8 mouse cellular contexts compared by ENCODE assay signal in the genomic region with DNA sequence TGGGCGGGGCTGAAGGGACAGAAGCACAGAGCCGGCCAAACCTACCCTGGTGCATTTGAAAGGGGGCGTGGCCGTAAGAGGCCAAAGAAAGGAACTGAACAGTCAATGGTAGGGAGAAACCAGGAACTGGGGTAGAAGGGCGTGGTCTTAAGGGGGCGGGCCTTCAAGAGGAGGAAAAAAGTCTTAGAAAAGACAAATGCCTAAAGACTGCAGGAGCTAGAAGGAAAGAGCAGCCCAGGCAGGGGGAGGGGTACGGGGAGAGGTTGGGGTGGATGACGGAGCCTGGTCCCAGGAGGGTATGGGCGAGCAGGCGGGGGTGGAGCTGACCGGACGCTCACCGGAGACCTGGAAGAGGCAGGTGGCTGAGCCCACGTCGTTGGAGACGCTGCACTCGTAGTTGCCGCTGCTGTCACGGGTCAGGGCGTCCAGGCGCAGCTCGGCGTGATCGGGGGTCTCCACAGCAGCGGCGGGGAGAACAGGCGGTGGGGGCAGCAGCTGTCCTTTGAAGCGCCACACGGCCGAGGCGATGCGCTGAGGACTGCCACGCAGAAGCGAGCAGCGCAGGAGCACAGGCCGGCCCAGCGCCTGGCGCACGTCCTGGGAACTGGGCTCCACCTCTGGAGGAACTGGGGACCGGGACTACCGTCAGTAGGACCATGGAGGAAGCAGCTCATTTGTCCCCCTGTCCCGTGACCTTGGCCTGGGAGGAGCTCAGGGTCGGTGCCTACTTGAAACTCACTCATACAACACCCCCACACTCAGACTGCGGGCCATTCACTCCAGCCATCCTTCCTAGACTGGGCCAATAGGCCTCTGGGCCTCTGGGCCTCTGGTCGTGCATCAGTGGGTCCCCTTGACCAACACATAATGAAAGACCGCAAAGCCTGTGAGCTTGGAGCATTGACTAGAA.
A peak's percentile ranks its signal among the peaks of the same experiment; 100 is the strongest.
DNase-seq lines count a peak whose midpoint lies in the region; ATAC-seq and TF ChIP-seq lines count a peak whose summit lies in the region.

No protein-coding gene starts in this region.

- no peaks in the 10 kb centered on the region for H3K36me3 ChIP-seq in lung, embryonic 14.5 days (ENCODE audit: insufficient read depth)
- no peaks in the 10 kb centered on the region for H3K36me3 ChIP-seq in neural tube, embryonic 15.5 days

- TF ChIP-seq CTCF in lung, embryonic 14.5 days (IDR thresholded peaks at IDR 0.05; ENCODE audit: low read depth), result no peak

- DNase-seq in ES-CJ7 (ENCODE audit: low read depth, low spot score) (peak; percentile 95), MN1 (ENCODE audit: low spot score) (no peak)
- peak; percentile 78 for DNase-seq in c-Kit-positive CD71-negative TER-119-negative erythroid progenitor cells, embryonic 14.5 days (ENCODE audit: low read depth)
- DNase-seq in gonadal fat pad, adult 2 months (ENCODE audit: low read depth), result peak; percentile 37
- DNase-seq in kidney, adult 11 months, result peak; percentile 34
- peak; percentile 82 for DNase-seq in lung, embryonic 14.5 days
- peak; percentile 44 for DNase-seq in yolk sac, embryonic 10.5 days (ENCODE audit: low spot score)

- no peaks in the 10 kb centered on the region for H3K4me1 ChIP-seq in lung, embryonic 14.5 days (ENCODE audit: insufficient read depth)
- H3K4me1 ChIP-seq in neural tube, embryonic 15.5 days, result peaks cover 21% of the 10 kb centered on the region

- peak; percentile 73 for ATAC-seq in lung, embryonic 14.5 days (ENCODE audit: insufficient read depth)
- peak; percentile 14; the same call in 1 of the 2 replicates for ATAC-seq in neural tube, embryonic 15.5 days (ENCODE audit: low FRiP score)

- H3K9me3 ChIP-seq in lung, embryonic 14.5 days (ENCODE audit: low read depth, low read length), result no peaks in the 10 kb centered on the region
- H3K9me3 ChIP-seq in neural tube, embryonic 15.5 days (replicated peaks), result no peaks in the 10 kb centered on the region

- H3K27ac ChIP-seq in lung, embryonic 14.5 days (ENCODE audit: low read depth), result 0 out of 2 replicates have a peak overlapping the region, but pooled peaks have one; percentile 18
- H3K27ac ChIP-seq in neural tube, embryonic 15.5 days (replicated peaks), result no peak overlapping the region

- H3K27me3 ChIP-seq in lung, embryonic 14.5 days (ENCODE audit: insufficient read depth, low read length), result no peaks in the 10 kb centered on the region
- H3K27me3 ChIP-seq in neural tube, embryonic 15.5 days (replicated peaks), result no peaks in the 10 kb centered on the region

- peak overlapping the region; percentile 50 for H3K4me3 ChIP-seq in lung, embryonic 14.5 days (ENCODE audit: low read depth, low read length)
- H3K4me3 ChIP-seq in neural tube, embryonic 15.5 days (replicated peaks), result peak overlapping the region; percentile 33

- H3K9ac ChIP-seq in lung, embryonic 14.5 days, result peak overlapping the region; percentile 52
- H3K9ac ChIP-seq in neural tube, embryonic 15.5 days (replicated peaks), result peak overlapping the region; percentile 37

- H3K4me2 ChIP-seq in lung, embryonic 14.5 days, result peak overlapping the region; percentile 97
- peak overlapping the region; percentile 76 for H3K4me2 ChIP-seq in neural tube, embryonic 15.5 days

- WGBS in lung, embryonic 14.5 days, result 7% methylated on average over 46 of the region's 46 CpGs
- WGBS in neural tube, embryonic 15.5 days, result 5% methylated on average over 46 of the region's 46 CpGs
